Mouse (Mus musculus): ENCODE results near the gene Fgd5. TPM values are rescaled to one million over a fixed set of nuclear protein-coding genes. Genes with fewer than 3 reads are reported as not detected.

Fgd5 gene
- polyA plus RNA-seq, 1 experiment from 2014 or later = 11.9 TPM

DNA sequence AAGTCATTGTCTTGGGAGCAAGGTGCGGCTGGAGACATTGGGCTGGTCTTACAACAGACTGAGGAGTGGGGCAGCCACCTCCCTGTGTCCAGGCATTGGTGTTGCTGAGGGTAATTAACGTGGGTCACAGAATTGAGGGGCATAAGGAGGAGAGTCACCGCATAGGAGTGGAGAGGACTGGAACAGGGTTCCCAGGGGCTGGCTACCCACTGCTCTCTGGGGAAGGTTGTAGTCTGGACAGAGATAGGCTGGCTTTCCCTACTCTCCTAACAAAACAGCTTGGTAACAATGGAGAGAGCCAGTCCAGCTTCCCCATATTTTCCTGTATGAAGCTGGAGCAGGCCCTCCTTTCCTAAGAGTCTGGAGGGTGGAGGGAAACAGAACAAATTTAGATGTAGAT is 1.3 kb downstream of the Fgd5 start:
- no peak for ATAC-seq (replicated peaks; ENCODE audit: low FRiP score, low read depth)
- H3K9ac ChIP-seq (ENCODE audit: low read depth, low read length) = no peak overlapping the region
- H3K27me3 ChIP-seq (ENCODE audit: insufficient read depth, low read length) = 0 out of 2 replicates have a peak, but pooled peaks cover 3% of the 10 kb centered on the region
- no peak overlapping the region for H3K27ac ChIP-seq
- H3K4me2 ChIP-seq (ENCODE audit: low read length) = peak overlapping the region; percentile 80
- H3K9me3 ChIP-seq (replicated peaks; ENCODE audit: low read length) = no peaks in the 10 kb centered on the region
- peaks cover 6% of the 10 kb centered on the region; the same call in 1 of the 2 replicates for H3K4me1 ChIP-seq (replicated peaks; ENCODE audit: insufficient read depth, low read length)
- 66% methylated on average over 3 of the region's 3 CpGs for WGBS
- no peak for TF ChIP-seq CTCF (IDR thresholded peaks at IDR 0.05; ENCODE audit: low read depth)
- peak overlapping the region; percentile 68 for H3K4me3 ChIP-seq (replicated peaks; ENCODE audit: low read depth, low read length)
- DNase-seq (ENCODE audit: low spot score) = no peak
- no peaks in the 10 kb centered on the region for H3K36me3 ChIP-seq (ENCODE audit: insufficient read depth, low read length)

- H3K4me2 ChIP-seq (ENCODE audit: low read length) = no peak overlapping the region
- H3K27me3 ChIP-seq (ENCODE audit: insufficient read depth, low read length) = no peaks in the 10 kb centered on the region
- no peak for DNase-seq (ENCODE audit: low spot score)
- 0 out of 2 replicates have a peak, but pooled peaks cover 5% of the 10 kb centered on the region for H3K36me3 ChIP-seq (ENCODE audit: insufficient read depth, low read length)
- no peak for ATAC-seq (replicated peaks; ENCODE audit: low FRiP score, low read depth)
- no peak overlapping the region for H3K9ac ChIP-seq (ENCODE audit: low read depth, low read length)
- no peaks in the 10 kb centered on the region for H3K9me3 ChIP-seq (replicated peaks; ENCODE audit: low read length)
- no peak overlapping the region for H3K27ac ChIP-seq
- TF ChIP-seq CTCF (IDR thresholded peaks at IDR 0.05; ENCODE audit: low read depth) = no peak
- no peak overlapping the region for H3K4me3 ChIP-seq (replicated peaks; ENCODE audit: low read depth, low read length)
- H3K4me1 ChIP-seq (replicated peaks; ENCODE audit: insufficient read depth, low read length) = no peaks in the 10 kb centered on the region
- 81% methylated on average over 8 of the region's 8 CpGs for WGBS
These were observed 11.4 kb downstream of the Fgd5 start for GRCm38 (mm10) chr6:91990101-91990500.

- Histone ChIP-seq H3K9me3 (replicated peaks; ENCODE audit: low read length) (no peaks in the 10 kb centered on the region), H3K4me2 (ENCODE audit: low read length) (no peak overlapping the region), H3K27me3 (ENCODE audit: insufficient read depth, low read length) (no peaks in the 10 kb centered on the region), H3K4me3 (replicated peaks; ENCODE audit: low read depth, low read length) (no peak overlapping the region), H3K36me3 (ENCODE audit: insufficient read depth, low read length) (0 out of 2 replicates have a peak, but pooled peaks cover 5% of the 10 kb centered on the region), H3K9ac (ENCODE audit: low read depth, low read length) (no peak overlapping the region), H3K27ac (no peak overlapping the region), H3K4me1 (replicated peaks; ENCODE audit: insufficient read depth, low read length) (no peaks in the 10 kb centered on the region)
- no peak for TF ChIP-seq CTCF (IDR thresholded peaks at IDR 0.05; ENCODE audit: low read depth)
- WGBS = 60% methylated on average over 2 of the region's 2 CpGs
- no peak for ATAC-seq (replicated peaks; ENCODE audit: low FRiP score, low read depth)
- DNase-seq (ENCODE audit: low spot score) = no peak
These were observed 14.1 kb downstream of the Fgd5 start for GRCm38 (mm10) chr6:91992823-91993222.

- ATAC-seq (replicated peaks; ENCODE audit: low FRiP score, low read depth) (no peak), DNase-seq (ENCODE audit: low spot score) (no peak)
- Histone ChIP-seq H3K9ac (ENCODE audit: low read depth, low read length) (no peak overlapping the region), H3K4me2 (ENCODE audit: low read length) (no peak overlapping the region), H3K36me3 (ENCODE audit: insufficient read depth, low read length) (0 out of 2 replicates have a peak, but pooled peaks cover 5% of the 10 kb centered on the region), H3K4me1 (replicated peaks; ENCODE audit: insufficient read depth, low read length) (no peaks in the 10 kb centered on the region), H3K27ac (no peak overlapping the region), H3K27me3 (ENCODE audit: insufficient read depth, low read length) (no peaks in the 10 kb centered on the region), H3K9me3 (replicated peaks; ENCODE audit: low read length) (no peaks in the 10 kb centered on the region), H3K4me3 (replicated peaks; ENCODE audit: low read depth, low read length) (no peak overlapping the region)
- TF ChIP-seq CTCF (IDR thresholded peaks at IDR 0.05; ENCODE audit: low read depth) = no peak
- WGBS = 59% methylated on average over 8 of the region's 8 CpGs
These were observed 15.3 kb downstream of the Fgd5 start for GRCm38 (mm10) chr6:91993795-91994505.

GRCm38 (mm10) chr6:91996072-91996471 is 17.4 kb downstream of the Fgd5 start:
- no peaks in the 10 kb centered on the region for H3K4me1 ChIP-seq (replicated peaks; ENCODE audit: insufficient read depth, low read length)
- no peak overlapping the region for H3K4me3 ChIP-seq (replicated peaks; ENCODE audit: low read depth, low read length)
- ATAC-seq (replicated peaks; ENCODE audit: low FRiP score, low read depth) = no peak
- no peaks in the 10 kb centered on the region for H3K27me3 ChIP-seq (ENCODE audit: insufficient read depth, low read length)
- no peaks in the 10 kb centered on the region for H3K9me3 ChIP-seq (replicated peaks; ENCODE audit: low read length)
- no peak for TF ChIP-seq CTCF (IDR thresholded peaks at IDR 0.05; ENCODE audit: low read depth)
- H3K4me2 ChIP-seq (ENCODE audit: low read length) = no peak overlapping the region
- no peak for DNase-seq (ENCODE audit: low spot score)
- WGBS = 73% methylated on average over 8 of the region's 8 CpGs
- no peaks in the 10 kb centered on the region for H3K36me3 ChIP-seq (ENCODE audit: insufficient read depth, low read length)
- H3K27ac ChIP-seq = no peak overlapping the region
- no peak overlapping the region for H3K9ac ChIP-seq (ENCODE audit: low read depth, low read length)

GRCm38 (mm10) chr6:92002558-92003285 is 24.0 kb downstream of the Fgd5 start:
- Histone ChIP-seq H3K4me3 (replicated peaks; ENCODE audit: low read depth, low read length) (no peak overlapping the region), H3K9ac (ENCODE audit: low read depth, low read length) (no peak overlapping the region), H3K27me3 (ENCODE audit: insufficient read depth, low read length) (no peaks in the 10 kb centered on the region), H3K4me2 (ENCODE audit: low read length) (no peak overlapping the region), H3K4me1 (replicated peaks; ENCODE audit: insufficient read depth, low read length) (no peaks in the 10 kb centered on the region), H3K36me3 (ENCODE audit: insufficient read depth, low read length) (no peaks in the 10 kb centered on the region), H3K27ac (no peak overlapping the region), H3K9me3 (replicated peaks; ENCODE audit: low read length) (no peaks in the 10 kb centered on the region)
- WGBS = 100% methylated on average over 1 of the region's 1 CpGs
- ATAC-seq (replicated peaks; ENCODE audit: low FRiP score, low read depth) (no peak), DNase-seq (ENCODE audit: low spot score) (no peak)
- TF ChIP-seq CTCF (IDR thresholded peaks at IDR 0.05; ENCODE audit: low read depth) = no peak
